Mouse (Mus musculus) megakaryocyte, embryonic 14.5 days (primary cell): ENCODE results near the gene Pfn5. TPM values are rescaled to one million over a fixed set of nuclear protein-coding genes. Genes with fewer than 3 reads are reported as not detected.
"Not testable (repeated sequence)": the region's sequence is repeated elsewhere in the genome, so short reads cannot be mapped to it uniquely, and the experiment has no call there.

Source experiments
- H3K27me3 ChIP-seq: replicated peaks from 2 replicates; pipeline ENCODE3; 2012; ENCODE audit warnings: inconsistent platforms
- H3K36me3 ChIP-seq: replicated peaks from 2 replicates; pipeline ENCODE3; 2012; ENCODE audit warnings: low read length, inconsistent platforms, mixed read lengths
- H3K4me1 ChIP-seq: 2 replicates; pipeline ENCODE4 v1.6.1; 2012; ENCODE audit warnings: inconsistent platforms
- H3K4me3 ChIP-seq: replicated peaks from 2 replicates; pipeline ENCODE3; 2012; ENCODE audit warnings: moderate library complexity, mild to moderate bottlenecking, inconsistent platforms
- H3K9me3 ChIP-seq: 2 replicates; pipeline ENCODE4 v1.6.1; 2012; ENCODE audit warnings: inconsistent platforms
- FLI1 ChIP-seq: IDR thresholded peaks from 2 replicates; pipeline ENCODE4 v1.6.1; 2012; ENCODE audit warnings: low read length, inconsistent platforms, mixed read lengths
- GATA1 ChIP-seq: IDR thresholded peaks from 3 replicates; pipeline ENCODE4 v1.6.1; 2012; ENCODE audit warnings: mixed read lengths, low read length, inconsistent platforms, borderline replicate concordance
- polyA plus RNA-seq: library from polyadenylated mRNA; stranded (reverse); fragments of >175 nt; gene quantifications from 2 replicates; pipeline ENCODE4 v1.2.3, GENCODE M21; 2012; ENCODE audit warnings: low replicate concordance; ENCODE audit not compliant: insufficient read depth

Pfn5 gene
- polyA plus RNA-seq = not detected in 2 replicates

- Histone ChIP-seq H3K27me3 (peaks cover 3% of the 10 kb centered on the region), H3K4me3 (no peak within 1 kb of the TSS), H3K9me3 (peaks cover 9% of the 10 kb centered on the region), H3K4me1 (no peaks in the 10 kb centered on the region), H3K36me3 (no peaks in the 10 kb centered on the region)
- TF ChIP-seq GATA1 (no peak), FLI1 (no peak)
Observed at GRCm38 (mm10) chrX:95557887-95558286, at the start of gene Pfn5, which contains the start of gene Asb12. TSS of gene Pfn5 (plus strand) at chrX:95558104. TSS of gene Asb12 (minus strand) at chrX:95557987.

GRCm38 (mm10) chrX:95523883-95524282 is 34.0 kb upstream of the Pfn5 start:
- Histone ChIP-seq H3K4me3 (no peak overlapping the region), H3K4me1 (peaks cover 4% of the 10 kb centered on the region; the same call in 1 of the 2 replicates), H3K36me3 (no peaks in the 10 kb centered on the region), H3K9me3 (no peaks in the 10 kb centered on the region), H3K27me3 (peaks cover 5% of the 10 kb centered on the region)
- TF ChIP-seq GATA1 = no peak

- Histone ChIP-seq H3K27me3 (peaks cover 5% of the 10 kb centered on the region), H3K36me3 (no peaks in the 10 kb centered on the region), H3K9me3 (no peaks in the 10 kb centered on the region), H3K4me3 (no peak overlapping the region), H3K4me1 (peaks cover 4% of the 10 kb centered on the region; the same call in 1 of the 2 replicates)
- TF ChIP-seq FLI1 (no peak), GATA1 (no peak)
Observed at GRCm38 (mm10) chrX:95525166-95525565, 32.7 kb upstream of the Pfn5 start.

GRCm38 (mm10) chrX:95535493-95535892 is 22.4 kb upstream of the Pfn5 start:
- not testable (repeated sequence) for H3K9me3 ChIP-seq, H3K4me1 ChIP-seq, H3K27me3 ChIP-seq, H3K36me3 ChIP-seq, H3K4me3 ChIP-seq

- Histone ChIP-seq H3K9me3 (no peaks in the 10 kb centered on the region), H3K4me1 (no peaks in the 10 kb centered on the region), H3K27me3 (peaks cover 3% of the 10 kb centered on the region), H3K36me3 (no peaks in the 10 kb centered on the region), H3K4me3 (no peak overlapping the region)
- TF ChIP-seq GATA1 = no peak
- no peak for TF ChIP-seq FLI1
Observed at GRCm38 (mm10) chrX:95554321-95554720, 3.6 kb upstream of the Pfn5 start.

- TF ChIP-seq FLI1 (no peak), GATA1 (no peak)
- H3K9me3 ChIP-seq = no peaks in the 10 kb centered on the region
Observed at GRCm38 (mm10) chrX:95600609-95601008, 42.7 kb downstream of the Pfn5 start.

More at GRCm38 (mm10) chrX:95600609-95601008, 42.7 kb downstream of the Pfn5 start:
- H3K4me1 ChIP-seq = no peaks in the 10 kb centered on the region
- no peak overlapping the region for H3K4me3 ChIP-seq
- H3K36me3 ChIP-seq = no peaks in the 10 kb centered on the region
- peaks cover 6% of the 10 kb centered on the region for H3K27me3 ChIP-seq

Other genes starting within 250 kb of the Pfn5 start
- 0.46 TPM in 1 of 2 replicates, not detected in the other for gene Amer1, start 113.2 kb upstream of the Pfn5 start, polyA plus RNA-seq
- not detected in 2 replicates for gene Asb12, start 117 bp upstream of the Pfn5 start, polyA plus RNA-seq
- gene Zc4h2, start 100.4 kb downstream of the Pfn5 start, polyA plus RNA-seq = 0.07 TPM in 1 of 2 replicates, not detected in the other
- 0.02 TPM in 1 of 2 replicates, not detected in the other for gene Zc3h12b, start 153.6 kb downstream of the Pfn5 start, polyA plus RNA-seq